Comparison of ENCODE assay signal across 9 mouse cellular contexts in the genomic region with DNA sequence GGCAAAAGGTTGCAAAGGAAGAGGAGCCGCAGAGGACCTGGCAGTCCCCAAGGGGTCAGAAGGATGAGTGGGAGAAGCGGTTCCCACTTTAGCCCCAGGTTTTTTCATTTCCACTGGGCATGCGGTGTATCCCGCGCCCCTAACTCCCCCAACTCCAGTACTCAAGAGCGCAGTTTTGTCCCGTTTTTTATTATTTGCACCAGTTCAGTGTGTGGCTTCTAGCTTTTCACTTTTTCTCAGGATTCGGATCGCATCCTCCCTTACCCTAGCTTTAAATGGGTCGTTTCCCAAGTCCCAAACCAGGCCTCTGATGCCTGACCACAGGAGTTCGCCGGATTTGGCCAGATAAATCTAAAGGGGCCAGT. TPM values are rescaled to one million over a fixed set of nuclear protein-coding genes. Genes with fewer than 3 reads are reported as not detected.
DNase-seq lines count a peak whose midpoint lies in the region; ATAC-seq and TF ChIP-seq lines count a peak whose summit lies in the region.
"Had no signal": no experiment of that assay in that cellular context is flagged by ENCODE, and none has a peak within 500 bp of the region (broad histone marks: within the 10 kb centered on the region; RNA-seq: fewer than 3 reads in every experiment).

No protein-coding gene starts in this region.

- DNase-seq in lung, adult 2 months: no peak
- DNase-seq in lung, adult 18-20 months: no peak
- DNase-seq in forebrain, embryonic 11.5 days (ENCODE audit: low spot score): no peak
- DNase-seq in cerebellum, postnatal 25 days: no peak
- DNase-seq in MN1 (ENCODE audit: low spot score): no peak

- TF ChIP-seq CTCF in lung, adult 2 months (IDR thresholded peaks at IDR 0.05; ENCODE audit: insufficient read depth, low read length): no peak
- no peak for TF ChIP-seq CTCF in intestine, postnatal 0 days (IDR thresholded peaks at IDR 0.05; ENCODE audit: low read depth)

- no peak for ATAC-seq in forebrain, embryonic 11.5 days (replicated peaks; ENCODE audit: low FRiP score)
- peak; percentile 4; the same call in 1 of the 2 replicates for ATAC-seq in intestine, postnatal 0 days
- no peak for ATAC-seq in neural tube, embryonic 14.5 days (ENCODE audit: low read depth)
- ATAC-seq in cerebellum, adult (ENCODE audit: insufficient number of reproducible peaks, low FRiP score, low TSS enrichment): no peak

- H3K36me3 ChIP-seq in forebrain, embryonic 11.5 days (ENCODE audit: control insufficient read depth, insufficient read depth, low read length): no peaks in the 10 kb centered on the region; the same call in 1 of the 2 replicates
- H3K36me3 ChIP-seq in intestine, postnatal 0 days (ENCODE audit: control insufficient read depth, insufficient read depth): peaks cover 11% of the 10 kb centered on the region; the same call in 1 of the 2 replicates
- no peaks in the 10 kb centered on the region for H3K36me3 ChIP-seq in neural tube, embryonic 14.5 days (ENCODE audit: control insufficient read depth, insufficient read depth, low read length)

- no peak for TF ChIP-seq POLR2A in lung, adult 2 months (IDR thresholded peaks at IDR 0.05; ENCODE audit: borderline replicate concordance, extremely low read depth, low read depth, low read length)

- H3K27ac ChIP-seq in forebrain, embryonic 11.5 days (ENCODE audit: low read depth, low read length): no peak overlapping the region
- H3K27ac ChIP-seq in intestine, postnatal 0 days (ENCODE audit: low read depth, low read length): no peak overlapping the region
- no peak overlapping the region for H3K27ac ChIP-seq in neural tube, embryonic 14.5 days (ENCODE audit: low read depth, low read length)
- H3K27ac ChIP-seq: macrophage had no signal

- H3K4me3 ChIP-seq in lung, adult 2 months (replicated peaks; ENCODE audit: extremely low read depth, low read depth, low read length): peak overlapping the region; percentile 52
- H3K4me3 ChIP-seq in forebrain, embryonic 11.5 days (ENCODE audit: low read depth, low read length): peak overlapping the region; percentile 56
- peak overlapping the region; percentile 71 for H3K4me3 ChIP-seq in intestine, postnatal 0 days (ENCODE audit: low read depth, low read length)
- peak overlapping the region; percentile 67 for H3K4me3 ChIP-seq in neural tube, embryonic 14.5 days (ENCODE audit: low read depth, low read length)

- H3K27me3 ChIP-seq in forebrain, embryonic 11.5 days (ENCODE audit: control insufficient read depth, insufficient read depth, low read length): peaks cover 8% of the 10 kb centered on the region
- peaks cover 61% of the 10 kb centered on the region for H3K27me3 ChIP-seq in intestine, postnatal 0 days (replicated peaks; ENCODE audit: control insufficient read depth, insufficient read depth, low read length)
- 0 out of 2 replicates have a peak, but pooled peaks cover 2% of the 10 kb centered on the region for H3K27me3 ChIP-seq in neural tube, embryonic 14.5 days (ENCODE audit: control insufficient read depth, insufficient read depth, low read length)

- H3K4me2 ChIP-seq in forebrain, embryonic 11.5 days (ENCODE audit: low read depth, low read length, severe bottlenecking): peak overlapping the region; percentile 91
- peak overlapping the region; percentile 90 for H3K4me2 ChIP-seq in intestine, postnatal 0 days (replicated peaks; ENCODE audit: low read depth)
- peak overlapping the region; percentile 98 for H3K4me2 ChIP-seq in neural tube, embryonic 14.5 days (ENCODE audit: low read depth, low read length)

- peaks cover 17% of the 10 kb centered on the region for H3K4me1 ChIP-seq in lung, adult 2 months (ENCODE audit: control insufficient read depth, insufficient read depth, low read length)
- peaks cover 12% of the 10 kb centered on the region for H3K4me1 ChIP-seq in forebrain, embryonic 11.5 days (replicated peaks; ENCODE audit: control insufficient read depth, insufficient read depth, low read length)
- H3K4me1 ChIP-seq in intestine, postnatal 0 days (replicated peaks; ENCODE audit: control insufficient read depth, insufficient read depth, low read length): no peaks in the 10 kb centered on the region
- peaks cover 22% of the 10 kb centered on the region; the same call in 1 of the 2 replicates for H3K4me1 ChIP-seq in neural tube, embryonic 14.5 days (ENCODE audit: control insufficient read depth, insufficient read depth, low read length)

- no peaks in the 10 kb centered on the region for H3K9me3 ChIP-seq in forebrain, embryonic 11.5 days (ENCODE audit: control insufficient read depth, low read length)
- no peaks in the 10 kb centered on the region for H3K9me3 ChIP-seq in intestine, postnatal 0 days (ENCODE audit: control insufficient read depth)
- no peaks in the 10 kb centered on the region for H3K9me3 ChIP-seq in neural tube, embryonic 14.5 days (ENCODE audit: control insufficient read depth, low read length)

- H3K9ac ChIP-seq in forebrain, embryonic 11.5 days (ENCODE audit: low read length): peak overlapping the region; percentile 46
- H3K9ac ChIP-seq in intestine, postnatal 0 days (ENCODE audit: low read depth, low read length): peak overlapping the region; percentile 22; the same call in 1 of the 2 replicates
- H3K9ac ChIP-seq in neural tube, embryonic 14.5 days (replicated peaks; ENCODE audit: low read depth, low read length): peak overlapping the region; percentile 66

- WGBS in lung, adult 2 months: 8% methylated on average over 12 of the region's 12 CpGs
- under 1% methylated on average over 12 of the region's 12 CpGs for WGBS in forebrain, embryonic 11.5 days
- WGBS in intestine, postnatal 0 days: 6% methylated on average over 12 of the region's 12 CpGs
- WGBS in neural tube, embryonic 14.5 days: under 1% methylated on average over 12 of the region's 12 CpGs

RNA-seq across cellular contexts. Expression of a gene that starts 0.5 kb away (rescaled TPM):
- 16.0 and 44.4 TPM in 2 replicates for polyA plus RNA-seq in lung, adult 2 months (2012; rRNA removed)
- polyA plus RNA-seq in forebrain, embryonic 11.5 days (2014; fragmentation: Nextera tagmentation; extraction: Ambion mirVana): 6.6 TPM in 2 replicates
- polyA plus RNA-seq in intestine, postnatal 0 days (2015; fragmentation: Nextera tagmentation; extraction: Ambion mirVana): 0.61 and 0.91 TPM in 2 replicates
- 8.9 and 12.0 TPM in 2 replicates for polyA plus RNA-seq in neural tube, embryonic 14.5 days (2014; fragmentation: Nextera tagmentation; extraction: Ambion mirVana)
